Mouse (Mus musculus) adrenal gland, adult 8-10 months (tissue): ENCODE data around the gene Fras1. TPM values are rescaled to one million over a fixed set of nuclear protein-coding genes. Genes with fewer than 3 reads are reported as not detected.

Experiments
- DNase-seq: peaks from one replicate; pipeline ENCODE4 v3.0.0; 2022
- total RNA-seq, 4 experiments: library from RNA; stranded (reverse); gene quantifications; 2 replicates each; pipeline ENCODE4 v1.2.4; 2022

Fras1 gene
- total RNA-seq, 4 experiments from 2014 or later: 1.3 to 4.1 (median 2.1) TPM

DNA sequence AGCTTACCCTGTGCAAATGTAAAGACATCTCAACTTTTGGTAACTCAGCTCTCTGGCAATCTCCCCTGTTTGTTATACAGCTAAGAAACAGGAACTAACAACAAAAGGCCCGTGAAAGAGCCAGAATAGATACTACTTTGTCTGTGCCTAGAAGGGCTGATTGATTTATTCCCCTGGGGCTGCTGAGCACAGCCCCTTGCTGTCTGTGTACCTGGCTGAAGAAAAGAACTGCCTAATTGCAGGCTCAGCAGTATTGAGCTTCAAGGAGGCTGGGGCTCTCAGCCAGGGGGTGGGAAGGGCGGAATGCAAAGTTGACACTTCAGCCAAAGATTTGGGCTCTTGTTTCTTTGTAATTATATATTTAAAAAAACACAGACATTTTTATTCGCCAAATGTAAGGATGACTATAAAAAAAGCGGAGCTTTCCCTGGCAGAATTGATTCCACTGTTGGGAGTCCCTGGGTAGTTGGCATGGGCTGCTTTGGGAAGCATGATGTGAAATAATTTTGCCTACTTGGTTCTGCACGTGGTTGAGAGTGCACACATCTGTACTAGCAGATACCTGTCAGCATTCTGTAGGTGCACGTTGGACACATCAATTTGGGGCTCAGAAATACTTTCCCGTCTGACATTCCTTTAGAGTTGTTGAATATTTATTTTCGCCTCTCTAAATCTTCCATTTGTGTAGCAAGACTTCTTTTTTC is 31.5 kb downstream of the Fras1 start:
- DNase-seq: no peak

DNA sequence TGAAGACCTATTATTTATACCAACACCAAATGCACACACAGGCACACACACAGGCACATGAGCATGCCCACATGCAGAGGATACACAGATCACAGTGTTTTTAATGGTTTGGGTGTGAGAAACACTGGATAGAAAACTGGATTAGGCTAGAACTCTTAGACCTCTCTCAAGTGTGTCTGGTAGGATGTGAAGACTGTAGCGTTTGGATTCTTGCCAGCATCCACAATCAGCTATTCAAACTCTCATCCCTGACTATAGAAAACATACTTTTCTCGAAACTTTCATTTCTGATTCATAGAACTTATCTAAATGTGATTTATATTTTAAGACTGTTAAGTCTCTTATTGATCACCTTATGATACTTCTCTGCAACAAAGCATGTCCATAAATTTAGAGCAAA is 34.5 kb downstream of the Fras1 start:
- no peak for DNase-seq

DNA sequence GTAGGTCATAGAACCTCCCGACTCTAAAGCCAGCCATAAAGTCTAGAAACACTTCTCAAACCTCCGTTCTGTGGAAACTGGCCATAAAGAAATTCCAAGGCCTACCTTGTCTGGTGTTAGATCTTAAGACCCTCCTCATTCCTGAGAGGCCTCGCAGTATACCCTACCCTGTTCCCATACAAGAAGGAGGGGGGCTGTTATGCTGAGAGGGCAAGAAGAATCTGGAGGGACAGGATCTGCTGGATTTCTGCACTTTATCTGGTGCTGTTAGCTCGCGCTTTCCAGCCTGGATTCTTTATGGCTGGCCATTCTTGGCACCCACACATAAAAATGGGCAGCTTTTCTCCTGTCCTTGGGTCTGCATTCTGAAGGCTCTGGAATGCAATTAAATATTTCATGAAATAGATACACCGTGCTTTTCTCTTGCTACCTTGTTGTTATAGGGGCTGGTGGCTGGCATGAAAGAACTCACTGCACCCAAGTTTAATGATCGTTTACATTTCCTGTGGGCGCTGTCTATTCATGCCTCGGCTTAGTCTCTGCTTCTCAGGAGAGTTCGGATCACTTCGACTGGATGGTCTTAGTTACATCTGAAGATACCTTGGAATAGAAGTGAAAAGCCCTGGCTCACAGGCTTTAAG is 39.1 kb downstream of the Fras1 start:
- DNase-seq: no peak

DNA sequence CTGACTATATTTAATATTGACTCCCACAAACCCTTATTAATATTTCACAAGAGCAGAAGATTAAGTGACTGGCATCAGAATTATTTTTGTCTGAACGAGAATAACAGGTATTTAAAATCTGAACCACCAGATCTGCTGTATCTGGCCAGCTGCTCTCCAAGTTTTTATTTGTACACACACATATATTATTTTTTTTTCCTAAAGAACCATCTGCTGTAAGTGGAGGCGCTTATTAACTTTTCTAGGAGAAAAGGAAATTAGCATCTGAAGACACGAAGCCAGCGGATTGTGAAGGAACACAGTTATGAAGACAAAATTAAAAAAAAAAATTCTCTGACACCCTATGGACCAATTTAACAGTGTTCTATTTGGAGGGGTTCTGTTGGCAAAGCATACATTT is 43.4 kb downstream of the Fras1 start:
- no peak for DNase-seq

DNA sequence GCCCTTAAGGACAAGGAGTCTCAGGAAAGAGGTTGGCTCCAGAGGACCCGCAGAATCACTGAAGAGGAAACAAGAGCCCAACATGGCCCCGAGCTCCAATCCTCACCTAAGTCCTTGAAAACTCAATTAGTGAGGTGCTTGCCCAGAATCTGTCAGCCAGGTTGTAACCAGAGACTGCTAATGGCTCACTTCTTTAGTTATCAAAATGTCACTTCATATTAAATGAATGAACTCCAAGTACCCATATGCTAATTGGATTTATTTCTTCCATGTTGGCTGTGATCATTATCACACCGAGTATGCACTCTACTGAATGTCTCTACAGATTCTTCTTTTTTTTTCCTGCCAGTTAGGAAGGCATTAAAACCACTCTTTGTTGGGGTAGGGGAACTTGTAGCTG is 47.8 kb downstream of the Fras1 start:
- no peak for DNase-seq

DNA sequence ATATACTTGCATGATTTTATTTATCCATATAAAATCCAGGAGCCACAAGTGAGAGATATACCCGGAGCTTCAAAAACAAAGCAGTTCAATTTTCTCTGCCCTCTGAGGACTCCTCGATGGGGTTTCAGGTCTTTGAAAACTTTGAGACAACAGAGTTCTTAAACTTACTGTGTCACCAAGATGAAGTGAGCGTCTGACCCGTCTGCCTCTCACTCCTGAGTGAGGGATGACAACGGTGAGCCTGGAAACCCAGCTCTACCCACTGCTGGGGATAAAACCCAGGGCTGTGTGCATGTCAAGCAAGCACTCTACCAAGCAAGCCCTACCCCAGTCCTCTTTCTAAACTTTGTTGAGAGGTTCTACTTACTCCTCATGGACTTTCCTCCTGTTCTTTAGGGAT is 49.0 kb downstream of the Fras1 start:
- no peak for DNase-seq

DNA sequence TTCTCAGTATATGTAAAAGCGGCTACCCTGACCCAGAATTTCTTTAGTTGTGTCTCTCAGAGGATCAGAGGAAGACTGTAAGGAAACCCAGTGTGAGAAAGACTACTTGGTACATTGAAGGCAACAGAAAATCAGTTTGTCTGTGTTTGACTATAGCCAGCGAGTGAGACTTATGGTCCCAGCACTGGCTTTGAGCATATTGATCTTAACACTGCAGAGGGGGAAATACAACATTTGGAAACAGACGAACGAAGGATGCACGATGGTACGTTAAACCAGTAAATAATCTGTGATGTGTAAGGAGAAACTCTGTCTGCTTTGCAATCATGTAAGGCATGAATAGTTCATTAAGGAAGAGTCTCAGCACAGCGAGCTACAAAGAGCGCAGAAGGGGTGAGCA is 51.6 kb downstream of the Fras1 start:
- no peak for DNase-seq

DNA sequence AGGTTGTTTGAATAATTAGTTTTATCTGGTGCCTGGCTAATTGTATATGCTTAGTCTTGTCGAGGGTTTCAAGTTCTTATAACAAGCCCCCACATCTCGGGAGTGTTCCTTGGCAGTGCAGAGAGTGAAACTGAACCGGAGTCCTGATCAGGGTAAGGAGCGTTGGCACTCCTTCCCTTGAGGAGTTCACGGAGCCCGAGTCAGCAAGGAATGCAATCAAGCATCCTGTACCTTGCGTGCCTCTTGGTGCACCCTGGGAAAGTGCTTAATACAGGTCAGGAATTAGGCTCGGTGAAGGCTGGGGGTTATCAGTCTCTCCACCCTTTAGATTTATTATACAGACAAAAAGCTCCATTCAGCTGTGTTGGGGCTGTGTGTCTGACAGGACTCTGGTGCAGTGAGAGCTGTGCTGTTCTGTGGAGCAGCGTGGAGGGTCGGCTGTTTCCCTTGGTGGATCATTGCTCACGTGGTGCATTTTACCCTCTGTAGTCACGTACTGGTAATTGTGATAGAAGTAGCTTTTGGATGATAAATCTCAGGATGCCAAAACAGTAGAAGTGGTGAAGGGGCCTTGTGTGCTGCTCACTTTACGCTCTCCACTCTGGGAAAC is 55.9 kb downstream of the Fras1 start:
- DNase-seq: no peak

DNA sequence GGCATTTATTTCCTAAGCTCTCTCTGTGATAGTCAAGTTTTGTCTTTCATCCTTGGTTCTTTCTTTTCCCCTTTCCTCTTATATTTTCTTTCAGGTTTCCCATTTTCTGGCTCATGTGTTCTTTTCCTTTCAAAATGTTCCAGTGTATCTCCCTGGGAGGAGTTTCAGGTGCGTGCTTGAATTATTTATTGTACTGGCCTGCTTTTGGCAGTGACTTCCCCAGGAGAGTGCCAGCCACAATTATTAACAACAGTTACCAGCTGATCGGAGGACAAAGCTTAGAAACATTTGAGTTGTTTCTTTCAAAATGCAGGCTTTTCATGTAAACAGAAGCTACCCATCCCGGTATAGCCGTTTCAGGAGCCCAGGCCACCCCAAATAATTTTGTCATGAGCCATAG is 64.1 kb downstream of the Fras1 start:
- no peak for DNase-seq

DNA sequence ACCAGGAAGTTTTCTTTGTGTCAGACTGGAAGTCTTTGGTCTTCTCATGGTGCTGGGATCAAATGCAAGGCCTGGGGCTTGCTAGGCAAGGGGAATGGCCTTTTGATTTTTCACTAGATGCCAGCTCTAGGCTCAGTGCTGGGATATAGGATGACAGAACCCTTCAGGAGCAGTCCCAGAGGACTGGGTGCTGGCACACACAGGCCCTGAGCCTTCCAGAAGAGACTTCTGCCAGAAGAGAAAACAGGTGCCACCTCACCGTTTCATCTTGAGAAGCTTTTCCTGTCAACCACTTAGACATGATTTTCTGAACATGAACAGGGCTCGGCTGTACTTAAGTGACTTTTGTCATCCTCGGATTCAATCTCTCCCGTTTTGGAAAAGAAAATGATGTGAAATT is 66.1 kb downstream of the Fras1 start:
- no peak for DNase-seq

DNA sequence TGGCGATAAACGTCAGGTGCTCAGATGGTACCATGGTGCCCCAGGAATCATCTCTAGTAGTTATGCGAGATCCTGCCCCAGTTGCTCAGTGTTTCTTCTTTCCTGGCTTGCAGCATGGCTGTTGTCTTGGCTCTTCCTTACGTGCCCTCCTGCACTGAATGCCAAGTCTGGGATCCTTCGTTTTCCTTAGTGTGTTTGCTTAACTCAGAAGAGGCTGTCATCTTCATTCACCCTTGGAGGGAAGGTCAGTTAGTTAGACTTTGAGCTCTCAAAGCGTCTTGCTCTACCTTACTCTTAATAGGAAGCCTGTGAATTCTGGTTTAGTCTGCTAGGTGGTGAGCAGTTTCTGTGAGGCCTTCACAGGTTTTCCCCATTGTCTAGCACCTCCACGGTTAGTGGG is 73.7 kb downstream of the Fras1 start:
- no peak for DNase-seq

DNA sequence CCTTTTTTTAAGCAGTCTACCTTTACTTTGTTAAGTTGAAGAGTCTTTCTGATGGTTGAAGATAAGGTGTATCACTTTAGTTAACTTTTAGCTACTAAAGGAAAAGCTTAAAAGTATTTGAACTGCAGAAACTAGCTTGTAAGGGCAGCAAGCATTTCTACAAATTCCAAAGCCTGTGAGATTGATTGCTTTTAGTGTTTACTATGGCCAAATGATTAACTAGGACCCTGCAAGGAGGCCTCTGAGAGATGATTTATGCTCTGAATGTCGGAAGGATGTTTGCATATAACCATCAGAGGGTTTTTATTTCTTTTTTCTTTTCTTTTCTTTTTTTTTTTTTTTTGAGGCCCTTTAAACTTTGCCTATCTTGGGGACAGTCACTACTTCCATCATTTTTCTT is 78.3 kb downstream of the Fras1 start:
- no peak for DNase-seq

DNA sequence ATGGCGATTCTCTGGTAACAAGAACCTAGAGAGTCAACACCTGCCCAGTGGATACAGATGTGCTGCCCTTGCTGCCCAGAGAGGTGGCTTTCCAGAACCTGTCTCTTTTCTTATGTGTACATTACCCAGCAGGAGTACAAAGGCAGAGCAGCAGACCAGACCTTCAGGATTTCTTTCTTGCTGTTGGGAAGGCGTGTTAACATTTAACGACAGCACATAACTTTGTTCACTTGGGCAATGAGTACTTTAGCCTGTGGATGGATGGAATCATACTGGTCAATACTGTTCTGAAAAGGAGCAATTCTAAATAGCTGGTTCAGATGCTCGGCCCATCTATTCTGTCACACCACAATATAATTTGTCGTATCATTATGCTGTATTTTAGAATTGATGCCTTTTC is 79.6 kb downstream of the Fras1 start:
- DNase-seq: no peak

DNA sequence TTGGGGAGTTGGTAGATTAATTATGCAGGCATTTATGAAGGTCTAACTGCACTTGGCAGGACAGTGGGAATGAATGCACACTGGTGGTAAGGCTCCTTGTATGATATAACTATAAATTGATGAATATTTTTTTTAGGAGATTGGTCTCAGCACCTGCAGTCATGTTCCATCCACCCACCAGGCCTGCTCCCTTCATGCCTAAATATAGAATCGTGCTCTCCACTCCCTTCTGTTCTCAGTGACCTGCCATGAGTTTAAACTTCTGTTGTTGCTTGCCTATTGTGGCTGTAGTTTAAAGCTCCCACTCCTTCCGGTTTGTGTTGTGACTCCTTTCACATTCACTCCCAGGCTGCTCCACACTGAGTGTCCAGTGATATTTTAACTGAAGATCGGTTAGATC is 80.7 kb downstream of the Fras1 start:
- DNase-seq: no peak

DNA sequence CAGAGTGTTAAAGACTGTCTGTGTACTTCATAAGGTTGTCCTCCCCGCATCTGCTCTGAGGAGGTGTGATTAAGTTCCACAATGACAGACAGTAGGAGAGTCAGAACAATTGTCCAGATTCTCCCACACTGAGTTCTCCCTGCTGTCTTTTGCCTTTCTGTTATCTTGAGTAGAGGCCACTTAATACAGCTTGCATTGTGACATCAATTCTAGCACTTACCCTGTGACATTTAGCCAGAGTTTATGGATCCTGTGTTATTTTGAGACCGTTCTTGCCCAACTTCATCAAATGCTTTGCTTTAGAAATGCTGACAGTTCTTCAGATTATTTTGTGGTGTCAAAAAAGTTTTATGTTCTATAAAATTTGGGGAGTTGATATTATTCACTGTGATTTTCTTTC is 81.5 kb downstream of the Fras1 start:
- no peak for DNase-seq

DNA sequence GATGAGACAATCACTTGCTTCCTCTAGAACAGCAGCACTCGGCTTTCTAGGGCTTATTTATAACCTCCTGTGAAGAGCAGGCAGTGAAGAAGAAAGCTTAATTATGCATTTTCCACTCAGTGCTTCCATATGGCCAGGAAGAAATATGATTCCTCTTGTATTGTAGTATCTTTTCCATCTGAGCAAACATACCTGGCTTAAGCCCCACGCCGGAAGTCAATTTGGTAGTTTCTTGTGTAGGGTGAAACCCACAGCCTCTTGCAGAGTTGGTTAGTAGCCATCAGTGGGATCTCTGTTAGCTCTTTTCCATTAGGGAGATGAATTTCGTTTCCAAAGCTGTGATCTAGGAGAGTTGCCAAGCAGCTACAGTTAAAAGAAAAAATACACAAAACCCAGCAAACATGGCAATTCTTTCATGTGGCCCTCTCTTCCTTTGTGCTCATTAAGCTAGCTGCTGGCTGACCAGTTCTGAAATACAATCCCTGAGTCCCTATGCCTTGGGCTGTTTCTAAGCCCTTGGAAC is 83.7 kb downstream of the Fras1 start:
- no peak for DNase-seq

DNA sequence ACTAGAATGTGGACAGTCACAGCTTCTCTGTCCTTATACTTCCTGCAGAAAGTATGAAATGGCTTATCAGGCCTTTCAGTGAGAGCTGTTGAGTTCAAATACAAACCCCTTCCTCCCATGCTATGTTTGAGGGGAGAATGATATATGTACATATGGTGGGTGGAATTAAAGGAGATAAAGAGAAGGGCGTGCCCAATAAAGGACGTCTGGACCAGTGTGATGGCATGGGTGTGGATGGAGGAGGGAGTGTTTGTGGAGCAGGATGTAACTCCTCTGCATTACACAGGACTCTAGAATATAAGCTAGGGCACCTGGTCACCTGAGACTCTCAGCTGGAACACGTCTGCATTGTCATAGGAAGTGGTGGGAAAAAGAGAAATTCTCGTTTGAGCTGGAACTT is 85.8 kb downstream of the Fras1 start:
- DNase-seq: no peak

DNA sequence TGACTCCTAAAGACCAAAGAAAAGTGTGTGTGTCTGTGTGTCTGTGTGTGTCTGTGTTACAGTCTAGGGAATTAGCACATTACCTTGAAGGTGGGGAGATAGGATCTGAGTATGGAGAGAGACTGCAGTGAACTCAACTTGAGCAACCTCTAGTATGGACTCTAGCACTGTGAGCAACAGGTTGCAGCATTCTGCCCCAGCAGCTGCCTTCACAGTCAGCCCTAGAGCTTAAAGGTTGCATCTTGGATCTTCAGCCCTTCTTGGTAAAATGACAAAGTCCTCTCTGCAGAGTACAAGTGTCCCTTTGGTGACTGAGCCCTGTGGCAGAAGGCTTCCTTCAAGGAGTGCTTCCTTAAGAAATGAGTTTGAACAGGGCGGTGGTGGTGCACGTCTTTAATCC is 88.4 kb downstream of the Fras1 start:
- DNase-seq: no peak

DNA sequence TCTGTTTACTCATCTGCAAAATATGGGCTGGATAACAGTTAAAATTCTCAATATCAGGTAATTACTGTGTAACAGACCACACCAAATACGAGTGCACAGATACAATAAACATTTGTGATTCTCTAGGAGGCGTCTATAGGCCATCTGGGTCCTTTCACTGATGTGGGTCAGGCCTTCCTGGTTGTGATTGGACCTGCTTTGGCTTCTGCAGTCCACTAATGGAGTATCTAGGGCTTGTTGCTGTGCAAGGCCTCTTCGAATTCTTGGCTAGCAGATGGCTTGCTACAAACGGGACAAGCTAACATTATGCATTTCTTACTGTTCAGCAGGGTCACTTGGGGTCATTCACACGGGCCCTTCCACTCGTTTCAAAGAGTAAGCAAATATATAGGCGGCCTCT is 92.7 kb downstream of the Fras1 start:
- no peak for DNase-seq

DNA sequence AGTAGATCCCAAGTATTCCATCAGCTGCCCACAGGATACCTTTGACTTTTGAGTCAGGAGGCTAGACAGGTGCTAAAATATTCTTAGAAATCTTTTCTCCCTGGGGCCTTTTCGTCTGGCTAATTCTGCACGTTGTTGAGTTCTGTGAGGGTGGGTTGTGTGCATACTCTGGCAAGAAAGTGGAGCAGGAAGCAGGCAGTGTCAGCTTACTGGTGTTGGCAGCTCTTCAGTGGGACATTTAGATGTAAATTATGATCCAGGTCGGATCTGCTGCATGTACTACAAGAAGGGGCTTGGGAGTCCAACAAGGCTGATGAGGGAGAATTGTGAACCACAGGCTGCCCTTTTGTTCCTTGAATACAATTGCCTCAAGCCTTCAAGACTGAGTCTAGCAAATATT is 98.2 kb downstream of the Fras1 start:
- no peak for DNase-seq

DNA sequence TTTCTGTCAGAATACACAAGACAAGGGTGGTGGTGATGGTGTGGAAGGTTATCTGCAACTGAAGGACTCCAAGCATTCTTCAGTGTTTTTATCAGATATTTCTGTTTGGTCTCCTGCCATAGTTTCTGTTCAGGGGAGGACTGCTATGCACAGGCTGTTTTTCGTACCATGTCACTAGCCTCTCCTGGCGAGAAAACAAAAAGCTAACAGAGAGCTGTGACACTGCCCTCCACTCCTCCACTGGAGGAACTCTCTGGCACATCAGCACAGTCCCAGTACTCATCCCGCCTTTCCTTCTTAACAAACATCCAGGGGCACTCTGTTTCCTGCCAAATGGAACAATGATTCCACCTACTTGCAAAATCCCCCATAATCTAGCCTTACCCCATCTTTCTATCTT is 101.7 kb downstream of the Fras1 start:
- no peak for DNase-seq

DNA sequence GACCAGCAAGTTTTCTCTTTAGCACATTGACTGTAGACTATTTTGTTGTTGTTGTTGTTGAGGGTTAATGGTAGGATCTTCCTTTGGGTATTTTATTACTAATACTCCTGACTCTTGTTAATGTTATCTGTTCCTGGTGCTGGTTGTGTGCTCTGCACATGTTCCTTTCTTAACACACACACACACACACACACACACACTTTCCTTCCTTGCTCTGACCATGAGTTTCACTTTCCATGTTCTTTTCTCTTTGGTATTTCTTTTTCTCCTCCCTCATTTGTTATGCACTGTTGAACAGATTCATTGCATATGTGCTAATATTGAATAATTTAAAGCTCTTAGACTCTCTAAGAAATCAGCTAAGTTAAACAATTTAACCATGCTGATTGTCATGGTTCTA is 105.2 kb downstream of the Fras1 start:
- DNase-seq: no peak

DNA sequence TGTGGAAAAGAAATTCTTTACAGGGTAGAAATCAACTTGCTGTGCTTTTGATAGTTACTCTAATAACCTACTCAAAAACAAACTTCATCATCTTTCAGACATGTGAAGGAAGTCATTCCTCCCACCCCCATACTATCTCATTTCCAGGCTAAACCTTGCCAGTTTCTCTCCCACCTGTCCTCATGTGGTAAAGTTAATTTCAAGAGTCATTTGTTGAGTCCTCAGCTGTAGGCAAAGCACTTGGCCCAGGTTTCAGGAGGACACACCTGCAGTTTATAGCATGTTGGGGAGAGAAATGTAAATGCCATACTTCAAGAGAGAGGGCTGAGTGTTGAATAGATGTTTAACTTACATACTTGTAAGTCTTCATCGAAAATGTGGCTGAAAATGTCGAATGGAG is 107.4 kb downstream of the Fras1 start:
- DNase-seq: no peak

DNA sequence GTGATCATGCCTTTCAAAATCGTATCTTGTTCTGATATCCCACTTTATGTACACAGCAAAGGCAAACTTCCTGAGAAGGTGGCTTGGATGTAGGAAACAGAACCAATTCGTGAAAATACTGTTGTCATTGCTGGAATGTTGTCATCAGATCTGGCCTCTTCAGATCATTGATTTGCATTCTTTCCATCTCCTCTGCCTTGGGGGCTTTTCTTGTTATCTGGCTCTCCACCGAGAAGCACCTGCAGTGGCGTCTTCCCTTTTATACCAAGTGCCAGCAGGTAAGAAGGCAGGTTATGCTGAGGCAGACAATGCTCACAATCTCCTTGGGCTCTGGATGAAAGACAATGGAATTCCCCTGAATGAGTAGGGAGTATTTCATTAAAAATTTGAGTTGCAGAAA is 108.3 kb downstream of the Fras1 start:
- DNase-seq: no peak
